ENCODE assay signal across 18 mouse cellular contexts in genomic region chr5:127368191-127368590, GRCm38 (mm10).
"Had no signal": no experiment of that assay in that cellular context is flagged by ENCODE, and none has a peak within 500 bp of the region (broad histone marks: within the 10 kb centered on the region; RNA-seq: fewer than 3 reads in every experiment).

No protein-coding gene starts in this region.

- H3K27me3 ChIP-seq: limb, embryonic 12.5 days; limb, embryonic 15.5 days; megakaryocyte, embryonic 14.5 days had no signal

- H3K9ac ChIP-seq: limb, embryonic 12.5 days; limb, embryonic 15.5 days; liver, embryonic 14.5 days; liver, postnatal 0 days had no signal

- ATAC-seq: inflammation-experienced regulatory T-cells, adult 6 months; intestine, embryonic 16.5 days; liver, postnatal 0 days had no signal

- H3K9me3 ChIP-seq: limb, embryonic 12.5 days; limb, embryonic 15.5 days had no signal

- H3K4me3 ChIP-seq: limb, embryonic 12.5 days; limb, embryonic 15.5 days; megakaryocyte, embryonic 14.5 days; midbrain, embryonic 10.5 days had no signal

- H3K4me2 ChIP-seq: limb, embryonic 12.5 days; limb, embryonic 15.5 days; liver, embryonic 11.5 days had no signal

- H3K4me1 ChIP-seq: megakaryocyte, embryonic 14.5 days had no signal

- H3K36me3 ChIP-seq: limb, embryonic 12.5 days; limb, embryonic 15.5 days had no signal

- DNase-seq: kidney, adult 18-20 months; kidney, postnatal 10 days; kidney, postnatal 36 days; left cerebral cortex, postnatal 4 days; liver, postnatal 0 days; midbrain, embryonic 14.5 days; thymus, adult 2 months; thymus, postnatal 14 days; thymus, postnatal 4 days had no signal

- H3K27ac ChIP-seq: limb, embryonic 15.5 days; liver, embryonic 14.5 days; midbrain, embryonic 10.5 days; stomach, postnatal 0 days had no signal
